Mouse (Mus musculus): ENCODE results near the gene Kdm8. TPM values are rescaled to one million over a fixed set of nuclear protein-coding genes. Genes with fewer than 3 reads are reported as not detected.
A peak's percentile ranks its signal among the peaks of the same experiment; 100 is the strongest.

Kdm8 gene
- total RNA-seq, 2 experiments from 2014 or later = 6.2 to 7.9 TPM

GRCm38 (mm10) chr7:125499927-125500868 lies 55.7 kb downstream of the Kdm8 start:
- peak; percentile 27 for DNase-seq (ENCODE audit: low spot score)

- no peak for DNase-seq (ENCODE audit: low spot score)
Observed at GRCm38 (mm10) chr7:125500879-125501278, 56.4 kb downstream of the Kdm8 start.

GRCm38 (mm10) chr7:125503374-125504092 lies 59.1 kb downstream of the Kdm8 start:
- no peak for DNase-seq (ENCODE audit: low spot score)

GRCm38 (mm10) chr7:125504618-125505017 lies 60.1 kb downstream of the Kdm8 start:
- DNase-seq (ENCODE audit: low spot score) = no peak

- no peak for DNase-seq (ENCODE audit: low spot score)
Observed at GRCm38 (mm10) chr7:125505568-125505967, 61.1 kb downstream of the Kdm8 start.

GRCm38 (mm10) chr7:125507279-125507678 lies 62.8 kb downstream of the Kdm8 start:
- DNase-seq (ENCODE audit: low spot score) = no peak

- DNase-seq (ENCODE audit: low spot score) = no peak
Observed at GRCm38 (mm10) chr7:125511432-125511831, 67.0 kb downstream of the Kdm8 start.

- DNase-seq (ENCODE audit: low spot score) = no peak
Observed at GRCm38 (mm10) chr7:125511852-125512251, 67.4 kb downstream of the Kdm8 start.

Other genes with a start within 250 kb of the Kdm8 start
- gene Nsmce1, start 46.9 kb downstream of the Kdm8 start, total RNA-seq (2021) = 10 to 100 TPM; 10.8 to 11.1 TPM
- 1 to 10 TPM; 4.7 to 5.2 TPM for gene Il4ra, start 107.4 kb downstream of the Kdm8 start, total RNA-seq (2021)
- gene Il21r, start 158.8 kb downstream of the Kdm8 start, total RNA-seq (2021) = under 1 TPM in 1 of 2 experiments, not detected in 1; 0.09 TPM